Mouse (Mus musculus): Measurements from ENCODE around the gene Arhgap9. TPM values are rescaled to one million over a fixed set of nuclear protein-coding genes. Genes with fewer than 3 reads are reported as not detected.

Arhgap9 gene
- total and polyA plus RNA-seq, 3 experiments: 2.3 to 4.8 (median 2.4) TPM

DNA sequence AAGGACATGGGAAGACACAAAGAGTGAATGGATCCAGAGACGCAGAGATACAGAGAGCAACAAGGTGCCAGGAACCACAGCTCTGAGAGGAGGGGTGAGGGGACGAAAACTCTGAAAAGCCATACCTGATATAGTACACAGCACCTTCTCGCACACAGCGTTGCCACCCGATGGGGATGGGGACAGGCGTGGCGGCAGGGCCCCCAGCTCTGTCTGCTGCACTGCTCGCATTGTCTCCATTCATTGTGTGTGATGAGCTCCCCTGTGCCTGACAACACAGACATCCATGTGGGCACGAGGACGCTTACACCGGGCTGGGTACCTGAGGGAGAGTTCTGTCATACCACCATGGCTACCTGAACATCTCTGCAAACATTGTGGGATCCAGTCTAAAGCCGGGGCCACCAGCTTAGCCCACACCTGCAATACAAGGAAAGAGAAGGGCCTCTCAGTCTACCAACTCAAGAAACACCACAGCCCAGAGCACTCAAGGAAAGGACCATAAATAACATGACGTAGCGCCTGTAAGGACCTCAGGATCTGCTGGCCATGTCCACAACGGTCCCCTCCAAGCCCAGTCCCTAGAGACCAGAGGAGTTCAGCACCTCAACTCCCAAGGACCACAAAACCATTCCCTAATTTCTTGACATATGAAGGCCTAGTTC lies 34.4 kb upstream of the Arhgap9 start:
- WGBS: 48% methylated on average over 15 of the region's 15 CpGs
- Histone ChIP-seq H3K9ac (ENCODE audit: low read depth, low read length) (peak overlapping the region; percentile 83; the same call in 1 of the 2 replicates), H3K4me1 (ENCODE audit: control insufficient read depth, insufficient read depth, low read length) (peaks cover 17% of the 10 kb centered on the region), H3K27me3 (ENCODE audit: control insufficient read depth, insufficient read depth, low read length) (no peaks in the 10 kb centered on the region), H3K79me2 (replicated peaks; ENCODE audit: control insufficient read depth, insufficient read depth, low read length) (no peaks in the 10 kb centered on the region), H3K27ac (peak overlapping the region; percentile 93), H3K4me3 (peak overlapping the region; percentile 87), H3K36me3 (ENCODE audit: control insufficient read depth, insufficient read depth, low read length) (no peaks in the 10 kb centered on the region; the same call in 1 of the 2 replicates)
- intact Hi-C loops (cut with DNase I): no loop called here
- TF ChIP-seq EP300 (IDR thresholded peaks at IDR 0.05; ENCODE audit: insufficient read depth, low read depth, low read length) (no peak), POLR2A (IDR thresholded peaks at IDR 0.05; ENCODE audit: insufficient read depth, low read depth, low read length) (no peak), CTCF (IDR thresholded peaks at IDR 0.05) (no peak)
- no peak for DNase-seq

- Histone ChIP-seq H3K79me2 (replicated peaks; ENCODE audit: control insufficient read depth, insufficient read depth, low read length) (no peaks in the 10 kb centered on the region), H3K36me3 (ENCODE audit: control insufficient read depth, insufficient read depth, low read length) (no peaks in the 10 kb centered on the region; the same call in 1 of the 2 replicates), H3K4me1 (ENCODE audit: control insufficient read depth, insufficient read depth, low read length) (peaks cover 19% of the 10 kb centered on the region), H3K27ac (peak overlapping the region; percentile 93), H3K9ac (ENCODE audit: low read depth, low read length) (peak overlapping the region; percentile 83), H3K4me3 (peak overlapping the region; percentile 87), H3K27me3 (ENCODE audit: control insufficient read depth, insufficient read depth, low read length) (no peaks in the 10 kb centered on the region)
- intact Hi-C loops (cut with DNase I): loop anchor here (1.0 kb wide), 1 partner anchor 22 kb away; the partner anchor contains the start of gene Dctn2
- no peak for DNase-seq
- no peak for TF ChIP-seq CTCF (IDR thresholded peaks at IDR 0.05)
- TF ChIP-seq EP300 (IDR thresholded peaks at IDR 0.05; ENCODE audit: insufficient read depth, low read depth, low read length): no peak
- TF ChIP-seq POLR2A (IDR thresholded peaks at IDR 0.05; ENCODE audit: insufficient read depth, low read depth, low read length): no peak
- under 1% methylated on average over 3 of the region's 3 CpGs for WGBS
These were observed 33.8 kb upstream of the Arhgap9 start for GRCm38 (mm10) chr10:127287936-127288293.

DNA sequence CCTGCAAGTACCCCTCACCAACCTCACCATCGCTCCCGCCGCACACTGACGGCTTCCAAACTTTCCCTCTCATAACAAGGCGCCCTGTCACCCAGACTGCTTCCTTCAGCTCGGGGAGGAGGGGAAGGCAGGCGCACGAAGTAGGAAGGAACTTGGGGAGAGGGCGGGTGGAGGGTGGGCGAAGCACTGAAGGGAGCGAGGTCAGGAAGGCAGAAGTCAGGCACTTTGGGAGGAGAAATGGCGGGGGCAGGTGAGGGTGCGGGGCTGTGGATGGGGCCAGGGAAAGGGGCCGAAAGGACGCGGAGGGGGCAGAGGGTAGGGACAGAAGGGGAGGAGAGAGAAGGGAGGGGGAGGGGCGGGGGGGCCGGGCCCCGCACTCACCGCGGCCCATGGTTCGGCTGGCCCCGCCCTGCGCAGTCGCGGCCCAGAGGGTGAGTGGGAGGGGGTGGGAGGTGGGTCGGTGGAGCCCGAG lies 33.4 kb upstream of the Arhgap9 start:
- H3K4me1 ChIP-seq (ENCODE audit: control insufficient read depth, insufficient read depth, low read length): peaks cover 21% of the 10 kb centered on the region
- DNase-seq: no peak
- 2% methylated on average over 23 of the region's 28 CpGs for WGBS

DNA sequence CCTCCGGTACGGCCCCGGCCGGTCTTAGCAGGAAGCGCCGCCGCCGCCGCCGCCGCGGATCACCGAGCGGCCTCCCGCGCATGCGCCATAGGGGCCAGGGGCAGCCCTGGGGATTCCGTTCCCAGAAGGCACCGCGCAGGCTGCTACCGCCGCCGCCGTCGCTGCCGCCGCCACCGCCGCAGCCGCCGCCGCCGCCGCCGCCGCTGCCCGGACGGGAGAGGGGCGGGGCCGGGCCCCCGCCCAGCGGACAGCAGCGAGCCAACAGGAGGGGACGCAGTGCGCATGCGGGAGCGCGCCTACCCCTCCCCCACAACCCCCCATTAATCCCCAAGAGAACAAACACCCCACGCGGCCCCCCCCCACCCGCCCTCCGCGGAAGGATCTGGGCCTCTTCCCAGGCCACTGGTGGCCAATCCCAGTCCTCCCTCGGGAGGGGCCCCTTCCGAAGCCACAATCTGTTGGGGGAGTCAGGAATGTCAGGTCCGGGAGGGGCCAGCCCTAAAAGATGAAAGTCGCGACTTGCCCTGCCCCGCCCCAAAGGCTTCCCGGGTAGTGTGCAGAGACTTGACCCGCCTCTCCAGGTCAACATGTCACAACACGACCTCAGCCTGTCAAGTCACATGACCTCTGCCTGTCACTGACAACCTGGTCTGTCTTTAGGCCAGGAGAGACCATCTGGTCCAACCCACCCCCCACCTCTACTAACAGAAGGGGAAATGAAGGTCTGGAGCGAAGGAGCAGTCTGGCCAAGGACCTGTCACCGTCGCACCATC lies 32.8 kb upstream of the Arhgap9 start, which contains the start of gene Mbd6:
Gene Mbd6 (minus strand): TSS at position 219 of the 773 bp plus-strand sequence.
- WGBS: under 1% methylated on average over 43 of the region's 65 CpGs
- Histone ChIP-seq H3K27me3 (ENCODE audit: control insufficient read depth, insufficient read depth, low read length) (no peaks in the 10 kb centered on the region), H3K36me3 (ENCODE audit: control insufficient read depth, insufficient read depth, low read length) (peaks cover 7% of the 10 kb centered on the region), H3K27ac (peak within 1 kb of the TSS; percentile 93), H3K9ac (ENCODE audit: low read depth, low read length) (peak within 1 kb of the TSS; percentile 83), H3K79me2 (replicated peaks; ENCODE audit: control insufficient read depth, insufficient read depth, low read length) (no peaks in the 10 kb centered on the region), H3K4me1 (ENCODE audit: control insufficient read depth, insufficient read depth, low read length) (peaks cover 22% of the 10 kb centered on the region), H3K4me3 (peak within 1 kb of the TSS; percentile 87)
- intact Hi-C loops (cut with DNase I): loop anchor here (1.0 kb wide), 1 partner anchor 23 kb away; the partner anchor contains the start of gene Dctn2
- TF ChIP-seq CTCF (IDR thresholded peaks at IDR 0.05): no peak
- TF ChIP-seq EP300 (IDR thresholded peaks at IDR 0.05; ENCODE audit: insufficient read depth, low read depth, low read length): peak; percentile 85
- TF ChIP-seq POLR2A (IDR thresholded peaks at IDR 0.05; ENCODE audit: insufficient read depth, low read depth, low read length): peak; percentile 67
- DNase-seq: peak; percentile 93 to 95

More for the DNA sequence above, 33.4 kb upstream of the Arhgap9 start:
- TF ChIP-seq EP300 (IDR thresholded peaks at IDR 0.05; ENCODE audit: insufficient read depth, low read depth, low read length) (no peak), POLR2A (IDR thresholded peaks at IDR 0.05; ENCODE audit: insufficient read depth, low read depth, low read length) (peak; percentile 45; the same call in 1 of the 2 replicates), CTCF (IDR thresholded peaks at IDR 0.05) (no peak)
- intact Hi-C loops (cut with DNase I): loop anchor here (1.0 kb wide), 1 partner anchor 22 kb away; the partner anchor contains the start of gene Dctn2
- H3K27ac ChIP-seq: peak overlapping the region; percentile 93
- H3K4me3 ChIP-seq: peak overlapping the region; percentile 87
- H3K36me3 ChIP-seq (ENCODE audit: control insufficient read depth, insufficient read depth, low read length): peaks cover 1% of the 10 kb centered on the region
- H3K27me3 ChIP-seq (ENCODE audit: control insufficient read depth, insufficient read depth, low read length): no peaks in the 10 kb centered on the region
- H3K79me2 ChIP-seq (replicated peaks; ENCODE audit: control insufficient read depth, insufficient read depth, low read length): no peaks in the 10 kb centered on the region
- H3K9ac ChIP-seq (ENCODE audit: low read depth, low read length): peak overlapping the region; percentile 83

DNA sequence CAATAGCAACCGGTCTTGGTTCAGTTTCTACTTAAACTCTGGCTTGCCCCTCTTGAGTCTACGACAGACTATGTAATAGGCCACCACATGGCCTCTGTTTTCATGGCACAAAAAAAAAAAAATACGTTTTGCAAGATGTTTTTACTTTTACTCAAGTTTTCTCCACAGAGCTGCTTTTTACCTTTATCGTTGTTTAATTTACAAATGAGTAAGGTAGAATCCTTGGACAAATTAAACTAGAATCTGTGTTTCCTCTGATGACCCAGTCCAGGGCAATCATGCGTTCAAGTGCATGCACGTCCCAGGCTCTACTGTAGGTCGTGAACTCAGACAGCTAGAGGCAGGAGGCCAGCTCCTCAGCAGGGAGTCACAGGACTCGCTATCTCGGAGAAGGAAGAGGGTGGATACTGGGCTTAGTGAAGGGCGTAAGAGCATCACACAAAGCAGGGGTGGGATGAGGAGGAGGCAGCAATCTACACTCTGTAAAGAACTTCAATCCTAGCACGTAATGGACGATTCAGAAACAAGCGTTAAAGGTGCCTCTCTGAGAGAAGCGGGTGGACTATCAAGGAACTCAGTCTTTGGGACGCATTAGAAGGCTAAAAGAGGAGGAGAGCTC lies 32.1 kb upstream of the Arhgap9 start:
- Histone ChIP-seq H3K36me3 (ENCODE audit: control insufficient read depth, insufficient read depth, low read length) (peaks cover 13% of the 10 kb centered on the region), H3K27ac (peak overlapping the region; percentile 93), H3K9ac (ENCODE audit: low read depth, low read length) (peak overlapping the region; percentile 65), H3K4me1 (ENCODE audit: control insufficient read depth, insufficient read depth, low read length) (peaks cover 22% of the 10 kb centered on the region), H3K27me3 (ENCODE audit: control insufficient read depth, insufficient read depth, low read length) (no peaks in the 10 kb centered on the region), H3K4me3 (peak overlapping the region; percentile 87), H3K79me2 (replicated peaks; ENCODE audit: control insufficient read depth, insufficient read depth, low read length) (no peaks in the 10 kb centered on the region)
- intact Hi-C loops (cut with DNase I): loop anchor here (2.0 kb wide), 1 partner anchor 21 kb away; the partner anchor contains the start of gene Mars
- peak; percentile 89 for TF ChIP-seq EP300 (IDR thresholded peaks at IDR 0.05; ENCODE audit: insufficient read depth, low read depth, low read length)
- TF ChIP-seq POLR2A (IDR thresholded peaks at IDR 0.05; ENCODE audit: insufficient read depth, low read depth, low read length): peak; percentile 49
- TF ChIP-seq CTCF (IDR thresholded peaks at IDR 0.05): no peak
- peak; percentile 73 to 82 for DNase-seq
- under 1% methylated on average over 15 of the region's 15 CpGs for WGBS

All from heart, adult 2 months (tissue).